Mouse (Mus musculus): ENCODE measurements around the gene Zfp12.
"Not testable (repeated sequence)": the region's sequence is repeated elsewhere in the genome, so short reads cannot be mapped to it uniquely, and the experiment has no call there.

The Zfp12 gene

GRCm38 (mm10) chr5:143235028-143235693, at the start of gene Zfp12:
Gene Zfp12 (plus strand): TSS chr5:143235163.
- DNase-seq (ENCODE audit: low spot score in 2 of 2), result peak; percentile 81 to 91

GRCm38 (mm10) chr5:143188014-143188413, 46.9 kb upstream of the Zfp12 start:
- DNase-seq (ENCODE audit: low spot score in 2 of 2), result not testable (repeated sequence)

GRCm38 (mm10) chr5:143192806-143193205, 42.2 kb upstream of the Zfp12 start:
- DNase-seq (ENCODE audit: low spot score in 2 of 2), result no peak

GRCm38 (mm10) chr5:143194747-143195146, 40.2 kb upstream of the Zfp12 start:
- DNase-seq (ENCODE audit: low spot score in 2 of 2), result not testable (repeated sequence)

- DNase-seq (ENCODE audit: low spot score in 2 of 2), result no peak
Observed at GRCm38 (mm10) chr5:143195166-143195565, 39.8 kb upstream of the Zfp12 start.

- no peak for DNase-seq (ENCODE audit: low spot score in 2 of 2)
Observed at GRCm38 (mm10) chr5:143196506-143196905, 38.5 kb upstream of the Zfp12 start.

- DNase-seq (ENCODE audit: low spot score in 2 of 2), result no peak
Observed at GRCm38 (mm10) chr5:143205015-143205414, 29.9 kb upstream of the Zfp12 start.

- DNase-seq (ENCODE audit: low spot score in 2 of 2), result no peak
Observed at GRCm38 (mm10) chr5:143213832-143214231, 21.1 kb upstream of the Zfp12 start.

GRCm38 (mm10) chr5:143220996-143221395, 14.0 kb upstream of the Zfp12 start:
- DNase-seq (ENCODE audit: low spot score in 2 of 2), result no peak

GRCm38 (mm10) chr5:143222287-143222686, 12.7 kb upstream of the Zfp12 start:
- DNase-seq (ENCODE audit: low spot score in 2 of 2), result no peak

- DNase-seq (ENCODE audit: low spot score in 2 of 2), result no peak
Observed at GRCm38 (mm10) chr5:143226790-143227189, 8.2 kb upstream of the Zfp12 start, which contains the start of gene Spdye4a. Gene Spdye4a (minus strand): TSS chr5:143226890.

- no peak for DNase-seq (ENCODE audit: low spot score in 2 of 2)
Observed at GRCm38 (mm10) chr5:143236036-143236435, 1.1 kb downstream of the Zfp12 start.

GRCm38 (mm10) chr5:143244926-143245325, 10.0 kb downstream of the Zfp12 start:
- DNase-seq (ENCODE audit: low spot score in 2 of 2), result no peak

- no peak for DNase-seq (ENCODE audit: low spot score in 2 of 2)
Observed at GRCm38 (mm10) chr5:143252039-143252438, 17.1 kb downstream of the Zfp12 start.

- no peak for DNase-seq (ENCODE audit: low spot score in 2 of 2)
Observed at GRCm38 (mm10) chr5:143252791-143253185, 17.8 kb downstream of the Zfp12 start.

GRCm38 (mm10) chr5:143253186-143253880, 18.4 kb downstream of the Zfp12 start:
- no peak for DNase-seq (ENCODE audit: low spot score in 2 of 2)

- no peak for DNase-seq (ENCODE audit: low spot score in 2 of 2)
Observed at GRCm38 (mm10) chr5:143253881-143254486, 19.0 kb downstream of the Zfp12 start.

GRCm38 (mm10) chr5:143254487-143255130, 19.6 kb downstream of the Zfp12 start:
- DNase-seq (ENCODE audit: low spot score in 2 of 2), result no peak

- DNase-seq (ENCODE audit: low spot score in 2 of 2), result no peak
Observed at GRCm38 (mm10) chr5:143255131-143255519, 20.2 kb downstream of the Zfp12 start.

- no peak for DNase-seq (ENCODE audit: low spot score in 2 of 2)
Observed at GRCm38 (mm10) chr5:143255802-143256201, 20.8 kb downstream of the Zfp12 start.

GRCm38 (mm10) chr5:143261636-143262035, 26.7 kb downstream of the Zfp12 start:
- DNase-seq (ENCODE audit: low spot score in 2 of 2), result no peak

- DNase-seq (ENCODE audit: low spot score in 2 of 2), result no peak
Observed at GRCm38 (mm10) chr5:143264689-143265088, 29.7 kb downstream of the Zfp12 start.

All from urinary bladder, adult 18-20 months (tissue).